ENCODE assay signal across 8 mouse cellular contexts in the genomic region with DNA sequence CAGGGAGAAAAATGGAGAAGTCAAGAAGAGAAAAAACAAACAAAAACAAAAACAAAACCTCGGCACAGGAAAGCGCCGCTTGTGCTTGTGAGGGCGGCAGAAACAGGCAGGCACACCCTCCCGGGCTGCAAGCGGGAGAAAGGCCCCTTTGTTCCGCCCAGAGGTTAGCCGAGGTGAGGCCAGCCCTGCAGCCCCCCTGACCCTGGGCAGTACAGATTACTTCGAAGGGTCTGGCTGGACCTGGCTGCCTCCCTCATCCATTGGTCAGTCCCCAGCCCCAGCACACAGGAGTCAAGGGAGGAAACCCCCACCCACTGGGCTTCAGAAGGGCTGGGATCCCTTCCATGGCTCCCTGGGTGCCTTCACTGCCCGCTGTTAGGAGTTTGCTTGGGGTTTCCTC. TPM values are rescaled to one million over a fixed set of nuclear protein-coding genes. Genes with fewer than 3 reads are reported as not detected.
DNase-seq lines count a peak whose midpoint lies in the region; ATAC-seq lines count a peak whose summit lies in the region.

No protein-coding gene starts in this region.

- no peaks in the 10 kb centered on the region for H3K9me3 ChIP-seq in heart, embryonic 11.5 days (replicated peaks; ENCODE audit: control insufficient read depth, low read length)
- no peaks in the 10 kb centered on the region for H3K9me3 ChIP-seq in forebrain, embryonic 16.5 days (ENCODE audit: control insufficient read depth, low read length)
- no peaks in the 10 kb centered on the region for H3K9me3 ChIP-seq in liver, embryonic 13.5 days (replicated peaks)

- peak overlapping the region; percentile 66 for H3K4me2 ChIP-seq in heart, embryonic 11.5 days
- peak overlapping the region; percentile 27 for H3K4me2 ChIP-seq in forebrain, embryonic 16.5 days (ENCODE audit: low read length)
- peak overlapping the region; percentile 67 for H3K4me2 ChIP-seq in liver, embryonic 13.5 days

- intact Hi-C loops in heart, postnatal 10 days (cut with DNase I): no loop called here

- no peak for DNase-seq in heart, postnatal 10 days
- peak; percentile 56 for DNase-seq in brain, adult 2 months (ENCODE audit: low read depth, low spot score)
- DNase-seq in liver, embryonic 13.5 days: no peak
- DNase-seq in urinary bladder, postnatal 25 days (ENCODE audit: low spot score): no peak
- no peak for DNase-seq in frontal cortex, postnatal 10 days (ENCODE audit: low spot score in 2 of 2)
- DNase-seq in cerebellum, adult 11 months: no peak

- peaks cover 45% of the 10 kb centered on the region for H3K27me3 ChIP-seq in heart, embryonic 11.5 days (ENCODE audit: control insufficient read depth, insufficient read depth, low read length)
- no peaks in the 10 kb centered on the region for H3K27me3 ChIP-seq in forebrain, embryonic 16.5 days (replicated peaks; ENCODE audit: control insufficient read depth, insufficient read depth, low read length)
- H3K27me3 ChIP-seq in liver, embryonic 13.5 days: peaks cover 83% of the 10 kb centered on the region

- H3K36me3 ChIP-seq in heart, embryonic 11.5 days (ENCODE audit: control insufficient read depth, insufficient read depth, low read length): no peaks in the 10 kb centered on the region
- no peaks in the 10 kb centered on the region for H3K36me3 ChIP-seq in forebrain, embryonic 16.5 days (ENCODE audit: control insufficient read depth, insufficient read depth)
- H3K36me3 ChIP-seq in liver, embryonic 13.5 days: no peaks in the 10 kb centered on the region

- 8% methylated on average over 10 of the region's 10 CpGs for WGBS in heart, embryonic 11.5 days (ENCODE audit: insufficient replicate concordance)
- WGBS in forebrain, embryonic 16.5 days: 6% methylated on average over 10 of the region's 10 CpGs
- 32% methylated on average over 10 of the region's 10 CpGs for WGBS in liver, embryonic 13.5 days (ENCODE audit: insufficient replicate concordance)

- peak overlapping the region; percentile 3 for H3K27ac ChIP-seq in heart, embryonic 11.5 days (ENCODE audit: low read depth, low read length)
- peak overlapping the region; percentile 70 for H3K27ac ChIP-seq in forebrain, embryonic 16.5 days (ENCODE audit: low read length)
- no peak overlapping the region; the same call in 1 of the 2 replicates for H3K27ac ChIP-seq in liver, embryonic 13.5 days

- H3K4me1 ChIP-seq in heart, embryonic 11.5 days (ENCODE audit: control insufficient read depth, insufficient read depth, low read length): peaks cover 58% of the 10 kb centered on the region
- H3K4me1 ChIP-seq in forebrain, embryonic 16.5 days (replicated peaks; ENCODE audit: control insufficient read depth, insufficient read depth, low read length): peaks cover 96% of the 10 kb centered on the region
- peaks cover 90% of the 10 kb centered on the region for H3K4me1 ChIP-seq in liver, embryonic 13.5 days (replicated peaks)

- no peak for ATAC-seq in heart, embryonic 11.5 days (replicated peaks; ENCODE audit: insufficient number of reproducible peaks, low FRiP score, low TSS enrichment)
- ATAC-seq in forebrain, embryonic 16.5 days: no peak
- ATAC-seq in liver, embryonic 13.5 days (ENCODE audit: low read depth): no peak

- H3K9ac ChIP-seq in heart, embryonic 11.5 days (ENCODE audit: low read depth, low read length): peak overlapping the region; percentile 47; the same call in 1 of the 2 replicates
- H3K9ac ChIP-seq in forebrain, embryonic 16.5 days (replicated peaks; ENCODE audit: low read depth, low read length): peak overlapping the region; percentile 52
- peak overlapping the region; percentile 69 for H3K9ac ChIP-seq in liver, embryonic 13.5 days

- H3K4me3 ChIP-seq in heart, embryonic 11.5 days (ENCODE audit: low read depth, low read length): no peak overlapping the region; the same call in 1 of the 2 replicates
- no peak overlapping the region for H3K4me3 ChIP-seq in forebrain, embryonic 16.5 days (replicated peaks; ENCODE audit: low read length)
- H3K4me3 ChIP-seq in liver, embryonic 13.5 days (replicated peaks): peak overlapping the region; percentile 40

RNA-seq across cellular contexts. Expression of a gene that starts 15.5 kb away (rescaled TPM):
- polyA plus RNA-seq in heart, embryonic 11.5 days (2014; fragmentation: Nextera tagmentation; extraction: Ambion mirVana): 3.4 and 5.4 TPM in 2 replicates
- total RNA-seq in heart, postnatal 10 days (2021): under 1 TPM; 0.50 to 0.89 TPM
- polyA plus RNA-seq in forebrain, embryonic 16.5 days (2015; fragmentation: Nextera tagmentation; extraction: Ambion mirVana): 2.0 and 2.2 TPM in 2 replicates
- polyA plus RNA-seq in liver, embryonic 13.5 days (2015; fragmentation: Nextera tagmentation; extraction: Ambion mirVana): 9.6 and 10.0 TPM in 2 replicates

RNA-seq across cellular contexts. Expression of a gene that starts 37.0 kb away (rescaled TPM):
- polyA plus RNA-seq in heart, embryonic 11.5 days (2014; fragmentation: Nextera tagmentation; extraction: Ambion mirVana): 19.5 and 22.9 TPM in 2 replicates
- total RNA-seq in heart, postnatal 10 days (2021): 1 to 10 TPM; 8.4 to 9.1 TPM
- 2.6 and 2.9 TPM in 2 replicates for polyA plus RNA-seq in forebrain, embryonic 16.5 days (2015; fragmentation: Nextera tagmentation; extraction: Ambion mirVana)
- polyA plus RNA-seq in liver, embryonic 13.5 days (2015; fragmentation: Nextera tagmentation; extraction: Ambion mirVana): 61.2 and 61.3 TPM in 2 replicates

RNA-seq across cellular contexts. Expression of a gene that starts 50.6 kb away (rescaled TPM):
- 19.1 and 19.6 TPM in 2 replicates for polyA plus RNA-seq in heart, embryonic 11.5 days (2014; fragmentation: Nextera tagmentation; extraction: Ambion mirVana)
- total RNA-seq in heart, postnatal 10 days (2021): 10 to 100 TPM; 50.2 TPM
- 15.5 and 15.7 TPM in 2 replicates for polyA plus RNA-seq in forebrain, embryonic 16.5 days (2015; fragmentation: Nextera tagmentation; extraction: Ambion mirVana)
- polyA plus RNA-seq in liver, embryonic 13.5 days (2015; fragmentation: Nextera tagmentation; extraction: Ambion mirVana): 6.9 and 7.6 TPM in 2 replicates

RNA-seq across cellular contexts. Expression of a gene that starts 52.2 kb away (rescaled TPM):
- polyA plus RNA-seq in heart, embryonic 11.5 days (2014; fragmentation: Nextera tagmentation; extraction: Ambion mirVana): 49.7 and 51.6 TPM in 2 replicates
- 10 to 100 TPM; 40.3 to 40.6 TPM for total RNA-seq in heart, postnatal 10 days (2021)
- polyA plus RNA-seq in forebrain, embryonic 16.5 days (2015; fragmentation: Nextera tagmentation; extraction: Ambion mirVana): 63.4 and 73.3 TPM in 2 replicates
- 45.9 and 46.8 TPM in 2 replicates for polyA plus RNA-seq in liver, embryonic 13.5 days (2015; fragmentation: Nextera tagmentation; extraction: Ambion mirVana)
